Mouse (Mus musculus) heart, embryonic 16.5 days (tissue): ENCODE data around the gene Prr7. TPM values are rescaled to one million over a fixed set of nuclear protein-coding genes. Genes with fewer than 3 reads are reported as not detected.
A peak's percentile ranks its signal among the peaks of the same experiment; 100 is the strongest.

Experiments used
- ATAC-seq: fragments of 200-750 bp; cut with Nextera tagmentation; replicated peaks from 2 replicates; pipeline ENCODE4 v1.8.0; 2017; ENCODE audit warnings: moderate number of reproducible peaks; ENCODE audit not compliant: insufficient read depth, low FRiP score; ENCODE audit errors: extremely low read depth
- H3K27ac ChIP-seq: fragments of 300-500 bp; sonication (generic); 2 replicates; pipeline ENCODE4 v1.5.1; 2014; ENCODE audit warnings: mild to moderate bottlenecking, low read length, control low read depth, moderate library complexity
- H3K27me3 ChIP-seq: fragments of 300-500 bp; sonication (generic); 2 replicates; pipeline ENCODE4 v1.6.1; 2014; ENCODE audit warnings: low read length, mixed read lengths; ENCODE audit not compliant: control insufficient read depth, insufficient read depth
- H3K36me3 ChIP-seq: fragments of 300-500 bp; sonication (generic); 2 replicates; pipeline ENCODE4 v1.6.1; 2014; ENCODE audit not compliant: control insufficient read depth, insufficient read depth
- H3K4me1 ChIP-seq: fragments of 300-500 bp; sonication (generic); 2 replicates; pipeline ENCODE4 v1.6.1; 2014; ENCODE audit warnings: low read length, mixed read lengths; ENCODE audit not compliant: control insufficient read depth, insufficient read depth
- H3K4me2 ChIP-seq: fragments of 300-500 bp; sonication (generic); 2 replicates; pipeline ENCODE4 v1.6.1; 2014; ENCODE audit warnings: low read depth, mild to moderate bottlenecking, control low read depth, low read length
- H3K4me3 ChIP-seq: fragments of 300-500 bp; sonication (generic); 2 replicates; pipeline ENCODE4 v1.5.1; 2014; ENCODE audit warnings: mild to moderate bottlenecking, control low read depth, low read length
- H3K9ac ChIP-seq: fragments of 300-500 bp; sonication (generic); 2 replicates; pipeline ENCODE4 v1.6.1; 2014; ENCODE audit warnings: low read length, control low read depth
- H3K9me3 ChIP-seq: fragments of 300-500 bp; sonication (generic); replicated peaks from 2 replicates; pipeline ENCODE4 v1.6.1; 2016; ENCODE audit warnings: low read length; ENCODE audit not compliant: control insufficient read depth
- WGBS: fragments of 180-500 bp; shearing (Covaris S2); extraction: QIAGEN DNeasy Blood & Tissue Kit; methylation state at CpG from one replicate; pipeline ENCODE4 v1.1.7; 2014; 5-methylcytosine and 5-hydroxymethylcytosine counted together
- polyA plus RNA-seq: library from polyadenylated mRNA; unstranded; fragments of >200 nt; fragmentation: Nextera tagmentation; extraction: Ambion mirVana; gene quantifications from 2 replicates; pipeline ENCODE4 v1.2.1, GENCODE M21; 2015

The Prr7 gene
- polyA plus RNA-seq = 0.25 and 0.28 TPM in 2 replicates

DNA sequence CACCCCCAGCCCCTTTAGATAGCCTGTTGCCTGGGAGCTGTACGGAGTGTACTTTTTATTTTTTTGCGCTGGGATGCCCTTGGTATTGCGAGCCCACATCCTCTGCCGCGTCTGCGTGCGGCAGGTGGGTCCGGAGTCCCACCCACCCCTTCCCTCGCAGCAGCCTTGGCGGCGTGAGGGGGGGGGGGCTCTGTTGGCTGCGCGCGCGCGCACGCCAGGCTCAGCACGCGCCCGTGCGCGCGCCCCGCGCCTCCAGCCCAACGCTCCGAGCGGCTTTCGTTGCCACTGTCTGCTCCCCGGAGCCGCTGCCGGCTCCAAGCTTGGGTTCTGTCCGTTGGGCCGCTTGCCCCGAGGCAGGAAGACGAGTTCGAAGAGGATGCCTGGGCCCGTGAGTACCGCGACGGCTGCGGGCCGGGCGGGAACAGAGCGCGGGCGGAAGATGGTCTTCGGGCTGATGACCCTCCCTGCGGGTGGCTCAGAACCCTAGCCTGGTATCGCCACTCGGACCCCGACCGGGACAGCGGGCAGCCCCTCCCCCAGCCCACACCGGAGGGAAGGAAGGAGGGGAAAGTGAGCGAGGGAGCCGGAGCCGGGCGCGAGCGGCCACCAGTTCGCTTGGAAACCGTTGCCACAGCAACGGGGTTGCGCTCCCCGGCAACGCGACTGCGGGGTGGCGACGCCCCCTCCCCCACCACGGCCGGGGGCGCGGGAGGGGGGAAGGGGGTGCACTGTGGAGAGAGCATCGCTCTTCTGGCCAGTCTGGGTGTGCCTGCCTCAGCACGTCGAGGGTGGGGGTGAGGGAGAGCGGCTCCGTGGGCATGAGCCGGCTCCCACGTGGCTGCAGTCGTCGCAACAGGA, at the start of gene Prr7:
Gene Prr7 (plus strand): TSS at position 241 of the 858 bp plus-strand sequence.
- H3K9ac ChIP-seq = peak within 1 kb of the TSS; percentile 71
- H3K4me1 ChIP-seq = peaks cover 9% of the 10 kb centered on the region
- H3K27me3 ChIP-seq = peaks cover 12% of the 10 kb centered on the region
- H3K9me3 ChIP-seq = no peaks in the 10 kb centered on the region
- peak; percentile 47 for ATAC-seq
- peak within 1 kb of the TSS; percentile 65 for H3K4me3 ChIP-seq
- no peak within 1 kb of the TSS for H3K27ac ChIP-seq
- peak within 1 kb of the TSS; percentile 95 for H3K4me2 ChIP-seq
- H3K36me3 ChIP-seq = peaks cover 4% of the 10 kb centered on the region
- under 1% methylated on average over 79 of the region's 84 CpGs for WGBS

DNA sequence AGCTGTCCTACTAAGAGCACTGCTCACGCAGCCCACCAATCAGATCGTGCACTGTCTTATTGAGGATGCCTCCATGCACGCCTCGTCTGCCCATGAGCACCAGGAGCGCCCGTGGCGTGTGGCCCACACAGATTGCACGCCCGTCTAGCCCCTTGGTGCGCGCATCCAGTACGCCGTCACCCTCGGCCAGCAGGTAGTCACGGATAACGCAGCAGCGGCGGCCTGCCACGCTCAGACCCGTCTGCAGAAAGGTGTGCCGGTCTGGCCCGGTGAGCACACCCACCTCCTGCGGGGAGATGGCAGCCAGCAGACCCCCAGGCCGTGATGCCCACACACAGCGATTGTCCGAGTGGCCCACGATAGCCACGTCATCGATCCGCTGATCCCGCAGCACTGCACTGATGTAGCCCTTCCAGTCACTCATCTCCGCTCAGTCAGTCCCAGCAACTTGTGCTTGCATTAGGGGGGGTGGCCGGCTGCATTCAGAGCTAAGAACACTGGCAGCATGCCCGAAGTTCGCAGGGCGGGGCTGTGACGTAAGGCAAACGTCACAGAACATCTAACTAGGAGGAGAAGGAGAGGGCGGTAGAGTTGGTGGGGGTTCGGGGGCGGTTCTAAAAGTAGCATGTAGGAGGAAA, 49.2 kb upstream of the Prr7 start, which contains the start of gene Pfn3:
Gene Pfn3 (minus strand): TSS at position 490 of the 638 bp plus-strand sequence.
- 8% methylated on average over 41 of the region's 41 CpGs for WGBS
- Histone ChIP-seq H3K27me3 (peaks cover 58% of the 10 kb centered on the region), H3K4me2 (peak within 1 kb of the TSS; percentile 48), H3K36me3 (no peaks in the 10 kb centered on the region), H3K4me1 (peaks cover 5% of the 10 kb centered on the region; the same call in 1 of the 2 replicates), H3K9me3 (no peaks in the 10 kb centered on the region), H3K9ac (peak within 1 kb of the TSS; percentile 52; the same call in 1 of the 2 replicates), H3K27ac (no peak within 1 kb of the TSS), H3K4me3 (peak within 1 kb of the TSS; percentile 34)
- ATAC-seq = no peak; the same call in 1 of the 2 replicates

DNA sequence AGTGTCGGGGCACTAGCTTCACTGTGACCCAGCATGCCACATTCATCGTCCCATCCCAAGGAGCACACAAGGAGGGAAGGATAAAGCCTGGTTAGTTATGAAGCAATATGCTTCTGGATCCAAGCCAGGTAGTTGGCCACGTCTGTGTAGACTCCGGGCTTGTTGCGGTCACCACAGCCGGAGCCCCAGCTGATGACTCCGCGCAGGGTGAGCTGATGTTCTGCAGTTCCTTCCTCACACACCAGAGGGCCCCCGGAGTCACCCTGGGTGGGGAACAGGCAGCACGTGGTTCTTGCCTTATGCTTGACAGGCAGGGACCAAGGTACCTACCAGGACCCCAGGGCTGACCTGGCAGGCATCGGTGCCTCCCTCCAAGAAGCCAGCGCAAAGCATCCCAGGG, 46.1 kb upstream of the Prr7 start:
- Histone ChIP-seq H3K36me3 (no peaks in the 10 kb centered on the region), H3K27me3 (peaks cover 76% of the 10 kb centered on the region), H3K4me2 (no peak overlapping the region), H3K4me1 (peaks cover 11% of the 10 kb centered on the region; the same call in 1 of the 2 replicates), H3K27ac (no peak overlapping the region), H3K9ac (no peak overlapping the region), H3K9me3 (no peaks in the 10 kb centered on the region), H3K4me3 (no peak overlapping the region)
- peak; percentile 71 for ATAC-seq
- 11% methylated on average over 12 of the region's 12 CpGs for WGBS

DNA sequence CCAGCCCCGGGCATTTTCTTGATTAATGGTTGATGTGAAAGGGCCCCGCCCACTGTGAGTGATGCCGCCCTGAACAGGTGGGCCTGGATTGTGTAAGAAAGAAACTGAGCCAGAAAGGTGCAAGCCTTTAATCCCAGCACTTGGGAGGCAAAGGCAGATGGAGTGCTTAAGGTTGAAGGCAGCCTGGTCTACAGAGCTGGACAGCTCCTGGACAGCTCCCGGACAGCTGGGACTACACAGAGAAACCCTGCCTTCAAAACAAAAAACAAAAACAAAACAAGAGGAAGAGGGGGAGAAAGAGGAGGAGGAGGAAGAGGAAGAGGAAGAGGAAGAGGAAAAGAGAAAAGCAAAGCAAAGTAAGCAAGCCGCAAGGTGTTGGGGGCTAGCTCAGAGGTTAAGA, 44.9 kb upstream of the Prr7 start:
- Histone ChIP-seq H3K9ac (no peak overlapping the region), H3K4me2 (no peak overlapping the region), H3K27me3 (peaks cover 66% of the 10 kb centered on the region), H3K4me1 (peaks cover 11% of the 10 kb centered on the region; the same call in 1 of the 2 replicates), H3K36me3 (no peaks in the 10 kb centered on the region), H3K9me3 (no peaks in the 10 kb centered on the region), H3K27ac (no peak overlapping the region), H3K4me3 (no peak overlapping the region)
- WGBS = 72% methylated on average over 5 of the region's 5 CpGs
- no peak for ATAC-seq

DNA sequence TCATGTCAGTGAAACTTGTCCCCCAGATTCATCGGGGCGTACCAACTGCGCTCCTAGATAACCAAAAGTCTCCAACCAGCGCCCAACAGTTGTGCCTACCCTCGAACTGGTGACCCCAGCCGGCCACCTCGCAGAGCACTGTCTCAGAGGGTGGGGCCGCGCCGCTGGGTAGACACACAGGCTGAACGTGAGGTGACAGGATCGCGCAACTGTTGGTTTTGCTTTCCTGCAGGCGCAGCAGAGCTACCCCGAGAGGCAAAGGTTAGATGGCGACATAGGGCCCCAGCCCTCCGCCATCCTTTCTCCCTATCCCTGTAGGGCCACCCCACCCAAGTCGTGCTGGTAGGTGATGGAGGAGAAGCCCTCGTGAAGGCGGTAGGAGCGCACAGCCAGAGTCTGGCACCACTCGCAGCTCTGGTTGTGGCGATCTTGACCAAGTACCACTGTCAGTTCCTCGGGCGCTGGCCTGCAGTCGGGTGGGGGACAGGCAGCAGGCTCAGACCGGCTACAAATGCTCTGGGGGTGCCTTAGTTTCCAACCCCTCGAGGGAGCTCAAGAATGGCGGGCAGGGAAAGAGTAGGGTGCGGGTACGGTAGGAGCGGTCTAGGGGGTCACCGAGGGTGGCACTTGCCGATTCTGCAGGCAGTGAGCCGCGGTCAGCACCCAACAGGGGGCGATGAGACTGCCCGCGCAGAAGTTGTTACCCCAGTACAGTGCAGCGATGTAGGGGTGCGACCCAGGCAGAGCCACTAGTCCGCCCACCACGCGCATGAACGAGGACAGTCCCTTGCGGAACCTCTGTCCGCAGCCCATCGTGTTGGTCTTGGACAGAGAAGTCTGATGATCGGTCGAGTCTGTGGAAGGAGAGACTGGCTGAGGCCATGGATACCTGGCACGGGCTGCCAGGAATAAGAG, 43.8 kb upstream of the Prr7 start:
- Histone ChIP-seq H3K27me3 (peaks cover 56% of the 10 kb centered on the region), H3K9me3 (no peaks in the 10 kb centered on the region), H3K4me3 (no peak overlapping the region; the same call in 1 of the 2 replicates), H3K4me1 (peaks cover 7% of the 10 kb centered on the region; the same call in 1 of the 2 replicates), H3K4me2 (peak overlapping the region; percentile 55), H3K27ac (no peak overlapping the region), H3K9ac (no peak overlapping the region), H3K36me3 (no peaks in the 10 kb centered on the region)
- ATAC-seq = no peak
- WGBS = 21% methylated on average over 51 of the region's 51 CpGs

DNA sequence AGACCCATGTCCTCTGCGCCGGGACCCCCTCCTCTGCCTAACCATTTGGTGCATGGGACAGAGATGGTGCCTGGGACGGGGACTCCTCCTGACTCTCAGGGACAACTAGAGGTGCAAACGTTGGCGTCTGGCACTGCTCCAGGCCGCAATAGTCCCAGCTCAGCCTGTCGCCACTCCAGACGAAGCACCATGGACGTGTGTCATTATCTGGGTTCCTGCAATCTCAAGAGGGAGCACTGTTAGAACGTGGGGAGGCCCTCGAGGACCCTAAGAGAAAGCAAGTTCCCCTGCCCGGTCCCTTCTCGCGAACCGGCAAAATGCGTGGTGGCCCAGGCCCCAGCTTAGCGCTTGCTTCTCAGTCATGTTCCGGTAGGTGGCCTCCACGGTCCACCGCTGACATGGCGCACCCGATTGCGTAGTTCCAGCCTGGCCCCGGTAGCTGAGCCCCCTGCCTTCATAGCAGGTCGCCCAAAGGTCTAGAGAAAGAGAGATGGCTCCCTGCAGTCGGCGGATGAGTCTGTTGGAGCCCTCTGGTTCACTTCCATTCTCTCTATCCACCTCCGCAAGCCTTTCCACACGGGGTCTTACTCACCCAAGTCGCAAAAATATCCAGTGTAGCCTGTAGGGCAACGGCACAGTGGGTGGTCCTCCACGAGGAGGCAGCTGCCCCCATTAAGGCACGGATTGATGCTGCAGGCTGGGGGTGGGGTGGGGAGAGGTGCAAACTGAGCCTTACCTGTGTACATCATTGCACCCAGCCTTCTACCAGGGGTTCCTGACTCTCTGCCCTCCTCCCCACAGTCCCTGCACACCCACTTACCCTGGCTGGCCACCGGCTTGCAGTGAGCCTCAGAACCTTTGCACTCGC, 42.9 kb upstream of the Prr7 start:
- H3K9me3 ChIP-seq = no peaks in the 10 kb centered on the region
- WGBS = 9% methylated on average over 35 of the region's 35 CpGs
- H3K9ac ChIP-seq = no peak overlapping the region
- no peaks in the 10 kb centered on the region for H3K36me3 ChIP-seq
- peak overlapping the region; percentile 55 for H3K4me2 ChIP-seq
- H3K27ac ChIP-seq = no peak overlapping the region
- H3K27me3 ChIP-seq = peaks cover 56% of the 10 kb centered on the region
- H3K4me1 ChIP-seq = peaks cover 7% of the 10 kb centered on the region; the same call in 1 of the 2 replicates
- peak; percentile 67 for ATAC-seq
- H3K4me3 ChIP-seq = peak overlapping the region; percentile 21

DNA sequence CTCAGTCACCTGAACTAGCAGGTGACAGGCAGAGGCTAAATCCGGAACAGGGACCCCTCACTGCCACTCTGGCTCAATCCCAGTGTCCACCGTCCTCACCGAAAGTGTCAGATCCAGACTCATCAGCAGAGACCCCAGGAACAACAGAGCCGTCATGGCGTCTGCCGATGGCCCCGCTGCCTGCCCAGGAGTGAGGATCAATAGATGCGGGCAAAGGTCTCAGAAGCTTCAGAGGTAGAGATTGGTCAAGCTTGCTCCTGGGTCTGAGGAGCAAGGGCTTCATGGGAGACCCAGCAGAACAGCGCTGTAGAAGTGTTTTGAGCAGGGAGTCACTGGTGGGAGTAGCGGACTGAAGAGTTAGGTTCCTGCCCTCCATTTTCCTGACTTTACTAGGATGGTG, 37.5 kb upstream of the Prr7 start, which contains the start of gene F12:
Gene F12 (minus strand): TSS at position 181 of the 400 bp plus-strand sequence.
- no peak within 1 kb of the TSS for H3K9ac ChIP-seq
- WGBS = 84% methylated on average over 10 of the region's 10 CpGs
- H3K4me1 ChIP-seq = no peaks in the 10 kb centered on the region
- no peaks in the 10 kb centered on the region for H3K9me3 ChIP-seq
- no peak within 1 kb of the TSS for H3K4me2 ChIP-seq
- ATAC-seq = no peak
- H3K27ac ChIP-seq = no peak within 1 kb of the TSS
- no peaks in the 10 kb centered on the region for H3K36me3 ChIP-seq
- H3K4me3 ChIP-seq = no peak within 1 kb of the TSS
- H3K27me3 ChIP-seq = peaks cover 18% of the 10 kb centered on the region
